Mouse (Mus musculus): ENCODE data around the gene Hpf1. TPM values are rescaled to one million over a fixed set of nuclear protein-coding genes. Genes with fewer than 3 reads are reported as not detected.

Gene Hpf1
- polyA plus RNA-seq, 1 experiment from 2014 or later: 110 TPM

GRCm38 (mm10) chr8:60900147-60900546 lies 9.9 kb downstream of the Hpf1 start:
- Histone ChIP-seq H3K4me2 (no peak overlapping the region), H3K9me3 (replicated peaks) (no peaks in the 10 kb centered on the region), H3K9ac (no peak overlapping the region), H3K27ac (no peak overlapping the region), H3K4me3 (replicated peaks) (no peak overlapping the region), H3K36me3 (peaks cover 82% of the 10 kb centered on the region), H3K27me3 (no peaks in the 10 kb centered on the region), H3K4me1 (replicated peaks) (peaks cover 14% of the 10 kb centered on the region)
- ATAC-seq (ENCODE audit: low read depth): peak; percentile 37; the same call in 1 of the 2 replicates
- no peak for DNase-seq
- WGBS (ENCODE audit: insufficient replicate concordance): 78% methylated on average over 9 of the region's 9 CpGs

GRCm38 (mm10) chr8:60912081-60912480 lies 21.9 kb downstream of the Hpf1 start:
- no peak for ATAC-seq (ENCODE audit: low read depth)
- no peaks in the 10 kb centered on the region for H3K27me3 ChIP-seq
- DNase-seq: no peak
- no peak overlapping the region for H3K4me2 ChIP-seq
- no peaks in the 10 kb centered on the region for H3K9me3 ChIP-seq (replicated peaks)
- H3K4me1 ChIP-seq (replicated peaks): no peaks in the 10 kb centered on the region
- no peak overlapping the region for H3K9ac ChIP-seq
- 83% methylated on average over 4 of the region's 4 CpGs for WGBS (ENCODE audit: insufficient replicate concordance)
- H3K27ac ChIP-seq: no peak overlapping the region
- peaks cover 83% of the 10 kb centered on the region for H3K36me3 ChIP-seq
- H3K4me3 ChIP-seq (replicated peaks): no peak overlapping the region

GRCm38 (mm10) chr8:60912554-60912953 lies 22.3 kb downstream of the Hpf1 start:
- Histone ChIP-seq H3K27me3 (no peaks in the 10 kb centered on the region), H3K4me1 (replicated peaks) (no peaks in the 10 kb centered on the region), H3K4me3 (replicated peaks) (no peak overlapping the region), H3K36me3 (peaks cover 85% of the 10 kb centered on the region), H3K9me3 (replicated peaks) (no peaks in the 10 kb centered on the region), H3K4me2 (no peak overlapping the region), H3K9ac (no peak overlapping the region), H3K27ac (no peak overlapping the region)
- ATAC-seq (ENCODE audit: low read depth): no peak
- WGBS (ENCODE audit: insufficient replicate concordance): 84% methylated on average over 10 of the region's 10 CpGs
- DNase-seq: no peak

- Histone ChIP-seq H3K4me2 (no peak overlapping the region), H3K27ac (no peak overlapping the region), H3K27me3 (no peaks in the 10 kb centered on the region), H3K9ac (no peak overlapping the region), H3K36me3 (peaks cover 76% of the 10 kb centered on the region), H3K9me3 (replicated peaks) (no peaks in the 10 kb centered on the region), H3K4me3 (replicated peaks) (no peak overlapping the region), H3K4me1 (replicated peaks) (no peaks in the 10 kb centered on the region)
- no peak for DNase-seq
- WGBS (ENCODE audit: insufficient replicate concordance): 87% methylated on average over 3 of the region's 3 CpGs
- ATAC-seq (ENCODE audit: low read depth): no peak
These were observed 28.9 kb downstream of the Hpf1 start for GRCm38 (mm10) chr8:60919069-60919468.

GRCm38 (mm10) chr8:60920176-60920575 lies 30.0 kb downstream of the Hpf1 start:
- ATAC-seq (ENCODE audit: low read depth): no peak
- H3K27me3 ChIP-seq: no peaks in the 10 kb centered on the region
- H3K36me3 ChIP-seq: peaks cover 75% of the 10 kb centered on the region
- H3K9me3 ChIP-seq (replicated peaks): no peaks in the 10 kb centered on the region
- no peak for DNase-seq
- H3K4me3 ChIP-seq (replicated peaks): no peak overlapping the region
- no peak overlapping the region for H3K4me2 ChIP-seq
- no peaks in the 10 kb centered on the region for H3K4me1 ChIP-seq (replicated peaks)
- no peak overlapping the region for H3K9ac ChIP-seq
- WGBS (ENCODE audit: insufficient replicate concordance): 77% methylated on average over 4 of the region's 4 CpGs
- H3K27ac ChIP-seq: no peak overlapping the region

GRCm38 (mm10) chr8:60933617-60934016 lies 43.4 kb downstream of the Hpf1 start:
- Histone ChIP-seq H3K9me3 (replicated peaks) (no peaks in the 10 kb centered on the region), H3K9ac (no peak overlapping the region), H3K4me2 (no peak overlapping the region), H3K4me1 (replicated peaks) (peaks cover 20% of the 10 kb centered on the region), H3K27ac (no peak overlapping the region), H3K4me3 (replicated peaks) (no peak overlapping the region), H3K36me3 (peaks cover 72% of the 10 kb centered on the region), H3K27me3 (no peaks in the 10 kb centered on the region)
- no peak for ATAC-seq (ENCODE audit: low read depth)
- no peak for DNase-seq

- peaks cover 40% of the 10 kb centered on the region for H3K36me3 ChIP-seq
- DNase-seq: peak; percentile 42
- H3K4me2 ChIP-seq: peak overlapping the region; percentile 36
- no peaks in the 10 kb centered on the region for H3K9me3 ChIP-seq (replicated peaks)
- 19% methylated on average over 3 of the region's 3 CpGs for WGBS (ENCODE audit: insufficient replicate concordance)
- peak overlapping the region; percentile 69 for H3K27ac ChIP-seq
- peaks cover 42% of the 10 kb centered on the region for H3K4me1 ChIP-seq (replicated peaks)
- peak overlapping the region; percentile 13 for H3K4me3 ChIP-seq (replicated peaks)
- H3K27me3 ChIP-seq: no peaks in the 10 kb centered on the region
- peak overlapping the region; percentile 49 for H3K9ac ChIP-seq
- ATAC-seq (ENCODE audit: low read depth): peak; percentile 83
These were observed 48.7 kb downstream of the Hpf1 start for GRCm38 (mm10) chr8:60938717-60939424.

- no peak overlapping the region for H3K27ac ChIP-seq
These were observed 52.6 kb downstream of the Hpf1 start for GRCm38 (mm10) chr8:60942867-60943266.

GRCm38 (mm10) chr8:60947503-60947902 lies 57.3 kb downstream of the Hpf1 start:
- no peaks in the 10 kb centered on the region for H3K9me3 ChIP-seq (replicated peaks)
- H3K4me1 ChIP-seq (replicated peaks): peaks cover 35% of the 10 kb centered on the region
- H3K27ac ChIP-seq: no peak overlapping the region
- ATAC-seq (ENCODE audit: low read depth) (no peak), DNase-seq (no peak)
- H3K9ac ChIP-seq: no peak overlapping the region
- no peaks in the 10 kb centered on the region for H3K36me3 ChIP-seq
- H3K4me3 ChIP-seq (replicated peaks): no peak overlapping the region
- H3K27me3 ChIP-seq: no peaks in the 10 kb centered on the region
- H3K4me2 ChIP-seq: no peak overlapping the region

More at GRCm38 (mm10) chr8:60942867-60943266, 52.6 kb downstream of the Hpf1 start:
- DNase-seq: no peak
- peaks cover 33% of the 10 kb centered on the region for H3K4me1 ChIP-seq (replicated peaks)
- peaks cover 11% of the 10 kb centered on the region; the same call in 1 of the 2 replicates for H3K36me3 ChIP-seq
- H3K4me2 ChIP-seq: no peak overlapping the region
- no peak overlapping the region for H3K4me3 ChIP-seq (replicated peaks)
- no peak for ATAC-seq (ENCODE audit: low read depth)
- H3K9me3 ChIP-seq (replicated peaks): no peaks in the 10 kb centered on the region
- no peaks in the 10 kb centered on the region for H3K27me3 ChIP-seq
- 96% methylated on average over 2 of the region's 2 CpGs for WGBS (ENCODE audit: insufficient replicate concordance)
- no peak overlapping the region for H3K9ac ChIP-seq

GRCm38 (mm10) chr8:60949859-60950258 lies 59.6 kb downstream of the Hpf1 start:
- ATAC-seq (ENCODE audit: low read depth): no peak
- peak overlapping the region; percentile 43 for H3K4me2 ChIP-seq
- H3K9me3 ChIP-seq (replicated peaks): no peaks in the 10 kb centered on the region
- H3K27ac ChIP-seq: peak overlapping the region; percentile 79
- no peak overlapping the region for H3K4me3 ChIP-seq (replicated peaks)
- H3K4me1 ChIP-seq (replicated peaks): peaks cover 38% of the 10 kb centered on the region
- H3K27me3 ChIP-seq: no peaks in the 10 kb centered on the region
- H3K9ac ChIP-seq: peak overlapping the region; percentile 37
- H3K36me3 ChIP-seq: no peaks in the 10 kb centered on the region
- 27% methylated on average over 4 of the region's 4 CpGs for WGBS (ENCODE audit: insufficient replicate concordance)
- no peak for DNase-seq

GRCm38 (mm10) chr8:60951271-60951670 lies 61.1 kb downstream of the Hpf1 start:
- Histone ChIP-seq H3K4me2 (peak overlapping the region; percentile 55), H3K36me3 (no peaks in the 10 kb centered on the region), H3K9me3 (replicated peaks) (no peaks in the 10 kb centered on the region), H3K27ac (peak overlapping the region; percentile 80; the same call in 1 of the 2 replicates), H3K9ac (peak overlapping the region; percentile 50; the same call in 1 of the 2 replicates), H3K4me1 (replicated peaks) (peaks cover 43% of the 10 kb centered on the region), H3K27me3 (no peaks in the 10 kb centered on the region), H3K4me3 (replicated peaks) (peak overlapping the region; percentile 23)
- ATAC-seq (ENCODE audit: low read depth): no peak
- WGBS (ENCODE audit: insufficient replicate concordance): 79% methylated on average over 4 of the region's 4 CpGs
- DNase-seq: no peak

GRCm38 (mm10) chr8:60951757-60952156 lies 61.5 kb downstream of the Hpf1 start:
- DNase-seq (no peak), ATAC-seq (ENCODE audit: low read depth) (no peak)
- Histone ChIP-seq H3K4me3 (replicated peaks) (peak overlapping the region; percentile 54; the same call in 1 of the 2 replicates), H3K9ac (peak overlapping the region; percentile 65; the same call in 1 of the 2 replicates), H3K27me3 (no peaks in the 10 kb centered on the region), H3K27ac (peak overlapping the region; percentile 89; the same call in 1 of the 2 replicates), H3K36me3 (no peaks in the 10 kb centered on the region), H3K4me2 (peak overlapping the region; percentile 55), H3K9me3 (replicated peaks) (no peaks in the 10 kb centered on the region), H3K4me1 (replicated peaks) (peaks cover 47% of the 10 kb centered on the region)
- WGBS (ENCODE audit: insufficient replicate concordance): 91% methylated on average over 1 of the region's 1 CpGs
